8 mouse cellular contexts compared by ENCODE assay signal in the genomic region with DNA sequence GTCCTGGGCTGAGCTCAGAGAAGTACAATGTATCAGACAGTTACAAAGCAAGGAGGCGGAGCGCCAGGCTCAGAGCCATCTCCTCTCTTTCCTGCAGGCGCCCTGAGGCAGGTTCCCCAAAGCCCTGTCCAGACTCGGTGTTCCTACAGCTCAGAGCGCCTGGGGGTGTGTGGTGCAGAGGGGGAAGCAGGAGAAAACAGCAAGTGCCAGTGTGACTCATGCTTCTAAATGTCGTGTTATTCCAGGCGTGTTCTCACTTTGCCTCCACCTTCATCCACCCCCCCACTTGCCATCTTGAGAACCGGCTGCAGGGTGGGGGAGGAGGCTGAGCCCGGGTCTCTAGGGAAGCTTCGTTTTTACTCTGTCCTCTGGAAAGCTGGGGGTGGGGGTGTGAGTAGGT.
DNase-seq lines count a peak whose midpoint lies in the region; ATAC-seq and TF ChIP-seq lines count a peak whose summit lies in the region.

No protein-coding gene starts in this region.

- no peaks in the 10 kb centered on the region for H3K27me3 ChIP-seq in lung, embryonic 16.5 days (ENCODE audit: control insufficient read depth, insufficient read depth, low read depth, low read length)
- peaks cover 3% of the 10 kb centered on the region for H3K27me3 ChIP-seq in Patski
- no peaks in the 10 kb centered on the region; the same call in 1 of the 2 replicates for H3K27me3 ChIP-seq in embryonic facial prominence, embryonic 14.5 days (replicated peaks; ENCODE audit: control insufficient read depth, insufficient read depth, low read length)

- in situ Hi-C loops in Patski (cut with MboI; ENCODE audit: low pct_unique_long_range_greater_than_20kb) = no loop called here

- TF ChIP-seq CTCF in lung, adult 2 months (IDR thresholded peaks at IDR 0.05; ENCODE audit: insufficient read depth, low read length) = no peak
- TF ChIP-seq CTCF in Patski (IDR thresholded peaks at IDR 0.05) = no peak

- no peaks in the 10 kb centered on the region for H3K36me3 ChIP-seq in lung, embryonic 16.5 days (ENCODE audit: control insufficient read depth, insufficient read depth, low read length)
- H3K36me3 ChIP-seq in embryonic facial prominence, embryonic 14.5 days (ENCODE audit: control insufficient read depth, insufficient read depth, low read length) = no peaks in the 10 kb centered on the region

- no peaks in the 10 kb centered on the region for H3K9me3 ChIP-seq in lung, embryonic 16.5 days (ENCODE audit: control insufficient read depth, low read length)
- H3K9me3 ChIP-seq in embryonic facial prominence, embryonic 14.5 days (ENCODE audit: control insufficient read depth, low read length) = no peaks in the 10 kb centered on the region

- H3K4me3 ChIP-seq in lung, embryonic 16.5 days (ENCODE audit: low read length) = no peak overlapping the region
- H3K4me3 ChIP-seq in lung, adult 2 months (replicated peaks; ENCODE audit: extremely low read depth, low read depth, low read length) = no peak overlapping the region
- no peak overlapping the region for H3K4me3 ChIP-seq in embryonic facial prominence, embryonic 14.5 days (ENCODE audit: low read depth, low read length)

- H3K4me2 ChIP-seq in lung, embryonic 16.5 days (ENCODE audit: low read depth, low read length) = no peak overlapping the region
- H3K4me2 ChIP-seq in embryonic facial prominence, embryonic 14.5 days (ENCODE audit: low read depth, low read length) = peak overlapping the region; percentile 35

- intact Hi-C loops in left cerebral cortex, postnatal 14 days (cut with DNase I) = no loop called here
- intact Hi-C loops in heart, postnatal 14 days (cut with DNase I) = no loop called here

- CTCF ChIA-PET in Patski (lab: Charles Lee) = interaction anchor here (0.7 kb wide), 1 partner anchor 475 kb away, joined by 3 read pairs; no protein-coding TSS in a partner anchor

- H3K9ac ChIP-seq in lung, embryonic 16.5 days (ENCODE audit: low read length) = no peak overlapping the region
- H3K9ac ChIP-seq in embryonic facial prominence, embryonic 14.5 days (ENCODE audit: low read depth, low read length) = peak overlapping the region; percentile 32; the same call in 1 of the 2 replicates

- 30% methylated on average over 10 of the region's 10 CpGs for WGBS in lung, embryonic 16.5 days
- WGBS in lung, adult 2 months = 30% methylated on average over 10 of the region's 10 CpGs
- WGBS in embryonic facial prominence, embryonic 14.5 days = 30% methylated on average over 9 of the region's 10 CpGs

- ATAC-seq in lung, embryonic 16.5 days (ENCODE audit: low read depth) = peak; percentile 45; the same call in 1 of the 2 replicates
- ATAC-seq in Patski = peak; percentile 70
- no peak for ATAC-seq in embryonic facial prominence, embryonic 14.5 days (ENCODE audit: low read depth)

- no peak for TF ChIP-seq POLR2A in lung, adult 2 months (IDR thresholded peaks at IDR 0.05; ENCODE audit: borderline replicate concordance, extremely low read depth, low read depth, low read length)

- no peak for DNase-seq in lung, adult 2 months
- DNase-seq in Patski (ENCODE audit: low read depth, low spot score) = peak; percentile 43
- DNase-seq in embryonic facial prominence, embryonic 14.5 days (ENCODE audit: low spot score) = peak; percentile 45
- DNase-seq in left cerebral cortex, postnatal 14 days (ENCODE audit: low spot score in 2 of 2) = peak; percentile 79 to 93
- DNase-seq in thymus, postnatal 4 days = peak; percentile 30
- DNase-seq in liver = no peak
- no peak for DNase-seq in heart, postnatal 14 days

- POLR2A ChIA-PET in Patski (lab: Charles Lee) = no interaction called here

- H3K4me1 ChIP-seq in lung, embryonic 16.5 days (replicated peaks; ENCODE audit: control insufficient read depth, insufficient read depth, low read length) = no peaks in the 10 kb centered on the region
- H3K4me1 ChIP-seq in lung, adult 2 months (ENCODE audit: control insufficient read depth, insufficient read depth, low read length) = no peaks in the 10 kb centered on the region
- peaks cover 8% of the 10 kb centered on the region for H3K4me1 ChIP-seq in embryonic facial prominence, embryonic 14.5 days (ENCODE audit: control insufficient read depth, insufficient read depth, low read length)

- no peak overlapping the region for H3K27ac ChIP-seq in lung, embryonic 16.5 days (ENCODE audit: low read length)
- no peak overlapping the region for H3K27ac ChIP-seq in embryonic facial prominence, embryonic 14.5 days (replicated peaks; ENCODE audit: low read depth, low read length)

Comparison
In these comparisons a context has a peak if more than half of its experiments do, and no peak if none do; other contexts are left out.
1. DNase-seq: peak in Patski (single experiment), embryonic facial prominence, embryonic 14.5 days (single experiment), left cerebral cortex, postnatal 14 days (2 of 2) and thymus, postnatal 4 days (single experiment); none in lung, adult 2 months (single experiment), liver (single experiment) and heart, postnatal 14 days (0 of 2).